Mouse (Mus musculus) brain, embryonic 14.5 days (tissue): ENCODE results near the gene Inpp5e. TPM values are rescaled to one million over a fixed set of nuclear protein-coding genes. Genes with fewer than 3 reads are reported as not detected.

Experiments used
- DNase-seq: peaks from one replicate; pipeline ENCODE4 v3.0.0-alpha.2; 2011; ENCODE audit warnings: low read depth
- CTCF ChIP-seq: fragments of 200-500 bp; IDR thresholded peaks from 2 replicates; pipeline ENCODE4 v1.5.1; 2012; ENCODE audit warnings: inconsistent platforms, mild to moderate bottlenecking, moderate library complexity, borderline replicate concordance; ENCODE audit not compliant: insufficient read depth, insufficient read length; ENCODE audit errors: extremely low read depth
- POLR2A ChIP-seq: fragments of 200-500 bp; IDR thresholded peaks from 2 replicates; pipeline ENCODE4 v1.6.1; 2012; ENCODE audit warnings: mild to moderate bottlenecking, inconsistent platforms, borderline replicate concordance; ENCODE audit not compliant: poor library complexity, insufficient read depth, insufficient read length, severe bottlenecking; ENCODE audit errors: extremely low read depth
- polyA plus RNA-seq: library from polyadenylated mRNA; depleted of rRNA; stranded (reverse); fragments of >200 nt; gene quantifications from 2 replicates; pipeline ENCODE4 v1.2.3, GENCODE M21; 2012; rRNA removed

Gene Inpp5e
- polyA plus RNA-seq, 1 experiment = 39.4 TPM

DNA sequence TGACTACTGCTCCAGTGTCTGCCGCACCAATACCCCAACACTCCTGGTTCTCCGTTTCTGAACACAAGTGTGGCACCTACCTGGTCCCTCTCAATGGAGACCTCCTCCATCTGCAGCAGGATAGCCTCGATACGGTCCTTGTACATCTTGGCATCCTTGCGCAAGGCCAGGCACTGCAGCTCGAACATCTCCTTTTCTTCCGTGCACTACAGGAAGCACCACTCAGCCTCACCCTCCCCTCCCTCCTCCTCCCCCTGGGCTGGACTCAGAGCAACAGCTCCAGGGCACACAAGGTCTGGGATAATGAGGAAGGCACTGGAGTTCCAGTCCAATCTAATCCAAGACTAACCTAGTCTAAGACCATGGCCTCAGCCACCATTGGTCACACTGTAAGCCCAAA is 52.3 kb downstream of the Inpp5e start:
- TF ChIP-seq POLR2A (no peak), CTCF (no peak)
- no peak for DNase-seq

- DNase-seq = no peak
- TF ChIP-seq CTCF (no peak), POLR2A (no peak)
Measured at GRCm38 (mm10) chr2:26356231-26356630, 52.8 kb downstream of the Inpp5e start.

GRCm38 (mm10) chr2:26354401-26354800 is 54.6 kb downstream of the Inpp5e start:
- no peak for DNase-seq
- TF ChIP-seq CTCF = no peak
- no peak for TF ChIP-seq POLR2A

DNA sequence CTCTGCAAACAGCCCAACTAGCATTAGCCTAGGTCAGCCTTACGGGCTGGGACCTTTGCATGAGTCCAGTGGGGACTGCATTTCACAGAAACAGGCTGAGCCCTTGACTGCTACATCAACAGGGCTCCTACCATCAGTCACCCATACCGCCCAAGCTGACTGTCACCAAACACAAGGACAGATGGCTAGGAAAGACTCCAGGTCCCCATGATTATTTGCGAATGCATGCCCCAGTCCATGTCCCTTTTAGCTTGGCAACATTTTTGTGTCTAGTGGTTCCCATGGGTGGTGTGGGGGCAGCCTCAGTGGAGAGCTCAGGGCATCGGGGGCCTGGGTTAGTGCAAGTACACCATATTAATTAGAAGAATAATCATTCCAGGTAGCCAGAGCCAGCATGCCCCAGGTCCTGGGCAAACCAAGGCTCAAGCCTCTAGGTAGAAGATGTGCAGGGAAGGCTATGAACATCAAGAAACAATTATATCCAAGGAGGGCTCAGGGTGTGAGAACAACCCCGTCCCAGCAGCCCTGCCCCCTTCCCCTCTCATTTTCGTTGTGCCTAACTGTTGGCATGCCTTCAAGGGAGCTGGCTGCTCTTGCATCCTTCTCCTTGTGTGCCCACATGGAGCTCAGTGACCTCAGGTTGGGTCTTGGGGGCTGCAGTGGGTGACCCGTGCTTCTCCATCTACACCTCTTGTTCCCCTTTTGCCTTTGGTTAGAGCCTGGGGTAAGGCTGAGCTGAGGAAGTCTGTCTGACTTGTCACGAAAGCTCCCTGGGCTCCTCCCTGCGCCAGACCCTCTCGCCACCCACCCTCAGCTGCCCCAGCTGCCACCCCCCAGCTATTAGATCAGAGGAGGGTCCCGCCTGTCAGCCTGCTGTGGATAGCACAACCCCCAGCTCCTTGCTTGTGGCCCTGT is 55.7 kb downstream of the Inpp5e start:
- no peak for DNase-seq
- TF ChIP-seq POLR2A = no peak
- no peak for TF ChIP-seq CTCF

- DNase-seq = no peak
- TF ChIP-seq CTCF (no peak), POLR2A (no peak)
Measured at GRCm38 (mm10) chr2:26352291-26352910, 56.6 kb downstream of the Inpp5e start.

DNA sequence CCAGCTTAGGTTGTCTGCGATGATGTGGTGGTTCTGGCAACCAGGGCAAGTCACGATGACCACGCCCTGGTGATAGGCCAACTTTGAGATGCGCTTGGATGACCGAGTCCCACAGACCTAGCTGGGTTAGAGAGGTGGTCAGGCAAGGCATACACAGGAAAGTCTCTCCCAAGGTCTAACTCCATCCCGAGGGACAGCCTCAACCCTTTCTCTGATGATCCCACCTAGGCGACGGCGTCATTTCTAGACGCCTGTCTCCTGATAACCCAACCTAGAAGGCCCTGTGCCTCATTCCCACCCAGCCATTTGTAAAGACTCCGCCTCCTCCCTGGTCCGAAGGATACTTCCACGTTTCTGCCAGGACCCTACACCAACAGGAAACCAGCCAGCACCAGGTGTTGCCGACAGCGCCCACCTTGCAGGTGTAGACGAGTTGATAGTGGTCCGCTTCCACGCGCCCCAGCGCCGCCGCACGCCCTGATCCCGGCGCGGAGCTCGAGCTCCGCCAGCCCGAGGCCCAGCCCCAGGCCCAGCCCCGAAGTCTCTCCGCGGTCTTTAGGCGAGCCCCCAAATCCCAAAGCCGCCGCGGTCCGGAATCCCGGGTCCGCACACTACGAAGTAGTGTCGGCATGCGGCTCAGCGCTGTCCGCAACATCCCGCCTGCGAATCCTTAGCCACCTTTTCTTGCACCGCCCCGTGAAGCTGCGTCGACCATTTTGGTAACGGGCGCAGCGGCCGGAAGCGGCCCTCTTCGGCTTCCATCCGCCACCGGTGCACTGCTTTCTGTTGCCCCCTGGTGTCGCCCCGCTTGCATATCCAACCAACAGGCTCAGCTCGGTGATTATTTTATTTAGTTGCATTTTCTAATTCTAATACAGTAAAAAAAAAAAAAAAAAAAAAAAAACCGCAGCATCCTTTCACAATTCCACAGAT is 57.4 kb downstream of the Inpp5e start, which contains the start of gene Dnlz:
Dnlz (minus strand) TSS at position 753 of the 933 bp plus-strand sequence.
- TF ChIP-seq CTCF = peak; percentile 78
- TF ChIP-seq POLR2A = peak; percentile 7; the same call in 1 of the 2 replicates
- DNase-seq = peak; percentile 98

DNA sequence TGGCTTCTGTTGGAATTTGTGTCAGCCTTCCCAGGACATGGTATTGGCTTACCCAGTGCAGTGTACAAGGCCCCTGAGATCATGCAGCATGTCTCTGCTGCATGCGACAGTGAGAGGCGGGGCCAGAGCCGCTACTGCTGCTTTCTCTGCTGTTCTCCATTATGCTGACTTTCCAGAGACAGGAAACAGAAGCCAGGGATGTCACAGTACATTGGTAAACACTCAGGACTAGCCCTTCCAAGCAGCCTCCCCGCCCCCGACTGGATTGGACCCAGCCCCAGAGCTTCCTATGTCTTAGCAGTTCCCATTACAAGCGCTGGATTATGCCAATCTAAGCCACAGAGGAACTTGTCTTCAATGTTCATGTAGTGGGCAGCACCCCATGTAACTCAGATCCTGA is 60.8 kb downstream of the Inpp5e start:
- TF ChIP-seq CTCF (no peak), POLR2A (no peak)
- no peak for DNase-seq

Other genes starting within 250 kb of the Inpp5e start
- gene Lhx3, start 200.9 kb downstream of the Inpp5e start, polyA plus RNA-seq = 1.6 and 3.3 TPM in 2 replicates
- gene Qsox2, start 171.7 kb downstream of the Inpp5e start, polyA plus RNA-seq = 19.1 and 20.1 TPM in 2 replicates
- gene Ccdc187, start 114.6 kb downstream of the Inpp5e start, polyA plus RNA-seq = 1.4 and 1.9 TPM in 2 replicates
- 163 and 195 TPM in 2 replicates for gene Gpsm1, start 93.7 kb downstream of the Inpp5e start, polyA plus RNA-seq
- 31.0 and 32.8 TPM in 2 replicates for gene Dnlz, start 57.1 kb downstream of the Inpp5e start, polyA plus RNA-seq
- gene Card9, start 48.3 kb downstream of the Inpp5e start, polyA plus RNA-seq = 1.8 and 2.2 TPM in 2 replicates
- gene Snapc4, start 28.6 kb downstream of the Inpp5e start, polyA plus RNA-seq = 52.9 and 53.8 TPM in 2 replicates
- 222 and 255 TPM in 2 replicates for gene Entr1, start 19.9 kb downstream of the Inpp5e start, polyA plus RNA-seq
- gene Pmpca, start 19.9 kb downstream of the Inpp5e start, polyA plus RNA-seq = 116 and 133 TPM in 2 replicates
- gene Sec16a, start 36.0 kb upstream of the Inpp5e start, polyA plus RNA-seq = 50.0 and 60.0 TPM in 2 replicates
- 30.5 and 42.4 TPM in 2 replicates for gene Notch1, start 107.5 kb upstream of the Inpp5e start, polyA plus RNA-seq
- 139 and 192 TPM in 2 replicates for gene Egfl7, start 170.8 kb upstream of the Inpp5e start, polyA plus RNA-seq
- gene Gm20532, start 177.4 kb upstream of the Inpp5e start, polyA plus RNA-seq = not detected in 2 replicates
- 5.5 and 6.1 TPM in 2 replicates for gene Agpat2, start 195.2 kb upstream of the Inpp5e start, polyA plus RNA-seq
- 119 and 133 TPM in 2 replicates for gene Fam69b, start 219.3 kb upstream of the Inpp5e start, polyA plus RNA-seq